Mouse (Mus musculus) gastrocnemius, adult 2 months (tissue): ENCODE data around the gene Syt6. TPM values are rescaled to one million over a fixed set of nuclear protein-coding genes. Genes with fewer than 3 reads are reported as not detected.

Experiments used
- DNase-seq: peaks from one replicate; pipeline ENCODE4 v3.0.0; 2022
- H3K27ac ChIP-seq: fragments of 200-600 bp; 2 replicates; pipeline ENCODE4 v1.8.1; 2022; ENCODE audit warnings: mild to moderate bottlenecking
- H3K4me3 ChIP-seq: fragments of 200-600 bp; 2 replicates; pipeline ENCODE4 v1.8.1; 2022; ENCODE audit warnings: mild to moderate bottlenecking, moderate library complexity
- CTCF ChIP-seq: fragments of 200-600 bp; IDR thresholded peaks from 2 replicates; pipeline ENCODE4 v1.8.1; 2022; ENCODE audit warnings: antibody characterized with exemption, mild to moderate bottlenecking, moderate library complexity
- intact Hi-C: fragments of 180-260 bp; cut with DNase I; formaldehyde crosslinking; loops from one replicate; pipeline ENCODE4 v1.15.1; 2025
- long read RNA-seq, 2 experiments: library from polyadenylated mRNA; stranded (forward); transcript quantifications; one replicate each; pipeline ENCODE4 v2.0.0; 2021
- total RNA-seq, 2 experiments: library from RNA; stranded (reverse); gene quantifications; 2 replicates each; pipeline ENCODE4 v1.2.3; 2021

Gene Syt6
- not detected for total RNA-seq
- long read RNA-seq, experiment 1: 0 reads
- long read RNA-seq, experiment 2: 0 reads

GRCm38 (mm10) chr3:103575156-103575892 lies at the start of gene Syt6:
TSS of gene Syt6 (plus strand) at chr3:103575231.
- peak; percentile 21 for DNase-seq
- intact Hi-C loops: no loop called here
- Histone ChIP-seq H3K4me3 (peak within 1 kb of the TSS; percentile 69), H3K27ac (no peak within 1 kb of the TSS)
- TF ChIP-seq CTCF: no peak

- no peak overlapping the region for H3K4me3 ChIP-seq
- DNase-seq: no peak
- no peak for TF ChIP-seq CTCF
- intact Hi-C loops: no loop called here
- H3K27ac ChIP-seq: no peak overlapping the region
Observed at GRCm38 (mm10) chr3:103526201-103526704, 48.8 kb upstream of the Syt6 start.

DNA sequence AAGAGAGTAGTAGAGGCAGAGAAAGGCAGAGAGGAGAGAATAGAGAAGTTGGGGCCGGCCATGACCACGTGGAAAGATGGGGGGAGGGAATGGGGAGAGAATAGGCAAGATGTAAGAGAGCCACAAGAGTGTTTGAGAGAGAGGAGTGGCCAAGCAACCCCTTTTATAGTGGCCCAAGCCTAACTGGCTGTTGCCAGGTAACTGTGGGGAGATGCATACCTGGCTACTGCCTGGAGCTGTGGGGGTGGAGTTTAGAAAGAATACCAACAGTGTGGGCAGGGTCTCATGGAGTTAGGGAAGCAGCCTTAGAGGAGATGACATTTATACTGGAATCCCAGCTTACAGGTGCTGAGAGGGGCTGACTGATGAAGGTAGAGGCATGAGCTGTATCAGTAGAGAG lies 48.2 kb upstream of the Syt6 start:
- H3K27ac ChIP-seq: no peak overlapping the region
- no peak for DNase-seq
- intact Hi-C loops: no loop called here
- no peak overlapping the region for H3K4me3 ChIP-seq
- no peak for TF ChIP-seq CTCF

DNA sequence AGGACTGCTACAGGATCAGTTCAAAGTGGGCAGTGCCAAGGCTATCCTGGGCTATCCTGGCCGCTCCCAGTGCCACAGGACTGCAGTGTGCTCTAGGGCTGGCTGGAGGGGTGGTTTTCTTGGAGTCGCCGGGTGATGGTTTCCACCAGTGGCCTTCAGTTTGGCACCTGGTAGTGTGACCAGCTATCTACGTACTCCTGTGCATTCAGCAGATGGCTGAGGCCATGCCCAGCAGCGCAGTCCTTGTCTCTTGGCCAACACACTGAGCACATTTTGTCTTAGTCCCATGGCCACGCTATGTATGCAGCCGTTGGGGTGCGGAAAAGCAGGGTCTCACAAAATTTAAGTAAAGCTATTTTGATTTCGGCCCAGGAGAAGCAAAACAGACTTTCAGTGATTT lies 41.0 kb upstream of the Syt6 start:
- no peak overlapping the region for H3K27ac ChIP-seq
- DNase-seq: no peak
- intact Hi-C loops: no loop called here
- H3K4me3 ChIP-seq: no peak overlapping the region
- no peak for TF ChIP-seq CTCF

GRCm38 (mm10) chr3:103535207-103535606 lies 39.8 kb upstream of the Syt6 start:
- TF ChIP-seq CTCF: no peak
- DNase-seq: no peak
- Histone ChIP-seq H3K27ac (no peak overlapping the region), H3K4me3 (no peak overlapping the region)
- intact Hi-C loops: no loop called here

DNA sequence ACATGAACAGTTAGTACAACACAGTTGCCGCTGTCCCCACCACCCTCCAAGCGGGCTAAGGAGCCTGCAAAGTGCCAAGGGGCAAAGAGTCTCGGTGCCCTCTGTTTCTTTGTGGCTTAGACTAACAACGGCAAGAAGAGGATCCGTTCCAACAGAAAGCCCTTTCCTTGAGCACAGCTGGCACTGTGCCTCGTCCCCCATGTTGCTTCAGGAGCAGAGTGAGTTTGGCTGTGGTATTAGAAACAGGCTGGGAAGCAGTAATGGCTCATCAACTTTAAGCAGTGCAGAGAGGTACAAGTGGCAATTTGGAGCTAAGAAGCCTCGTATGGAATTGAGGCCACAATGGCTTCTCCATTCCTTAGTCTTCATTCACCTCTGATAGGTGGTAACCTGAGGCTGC lies 35.9 kb upstream of the Syt6 start:
- intact Hi-C loops: no loop called here
- H3K27ac ChIP-seq: no peak overlapping the region
- TF ChIP-seq CTCF: no peak
- DNase-seq: no peak
- H3K4me3 ChIP-seq: no peak overlapping the region

- no peak for TF ChIP-seq CTCF
- intact Hi-C loops: no loop called here
- DNase-seq: no peak
- H3K27ac ChIP-seq: no peak overlapping the region
- no peak overlapping the region for H3K4me3 ChIP-seq
Observed at GRCm38 (mm10) chr3:103546166-103546565, 28.9 kb upstream of the Syt6 start.

DNA sequence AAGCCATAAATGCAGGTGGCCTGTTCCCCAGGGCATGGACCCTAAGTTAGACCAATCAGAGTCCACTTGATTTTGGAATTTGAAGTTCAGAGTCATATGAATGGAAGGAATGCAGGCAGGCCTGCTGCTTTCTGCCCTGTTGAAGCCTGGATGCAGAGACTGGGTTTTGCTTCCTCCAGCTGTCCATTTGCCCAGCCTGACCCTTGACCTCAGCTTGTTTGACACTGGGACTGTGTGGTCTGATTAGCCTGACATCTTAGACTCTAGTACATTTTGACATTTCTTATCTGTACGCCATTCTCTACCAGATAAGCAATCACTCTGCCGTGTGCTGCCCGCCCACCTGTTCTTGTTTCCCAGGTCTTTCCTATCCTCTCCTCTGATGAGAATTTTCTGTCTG lies 28.4 kb upstream of the Syt6 start:
- intact Hi-C loops: no loop called here
- no peak overlapping the region for H3K27ac ChIP-seq
- DNase-seq: no peak
- no peak overlapping the region for H3K4me3 ChIP-seq
- TF ChIP-seq CTCF: no peak

GRCm38 (mm10) chr3:103550236-103550635 lies 24.8 kb upstream of the Syt6 start:
- intact Hi-C loops: no loop called here
- H3K27ac ChIP-seq: no peak overlapping the region
- no peak for DNase-seq
- H3K4me3 ChIP-seq: no peak overlapping the region
- TF ChIP-seq CTCF: no peak

DNA sequence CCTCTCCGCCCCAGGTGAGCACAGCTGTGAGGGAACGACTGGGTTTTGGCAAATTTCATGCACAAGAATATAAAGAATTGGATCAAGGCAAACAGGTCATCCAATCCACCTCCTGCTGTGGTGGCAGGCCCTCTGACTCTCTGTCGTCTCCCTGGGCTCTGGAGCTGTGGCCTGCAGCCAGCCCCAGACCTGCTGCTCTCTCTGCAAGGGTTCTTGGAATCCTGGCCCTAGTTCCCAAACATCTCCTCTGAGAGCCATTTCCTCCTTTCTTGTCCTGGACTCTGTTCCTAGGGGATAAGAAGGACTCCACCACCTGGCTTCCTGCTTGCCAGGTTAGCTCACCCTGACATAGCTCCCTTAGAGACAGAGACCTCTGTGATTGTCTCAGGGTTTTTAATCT lies 7.8 kb upstream of the Syt6 start:
- Histone ChIP-seq H3K27ac (no peak overlapping the region), H3K4me3 (no peak overlapping the region)
- intact Hi-C loops: no loop called here
- TF ChIP-seq CTCF: no peak
- no peak for DNase-seq

DNA sequence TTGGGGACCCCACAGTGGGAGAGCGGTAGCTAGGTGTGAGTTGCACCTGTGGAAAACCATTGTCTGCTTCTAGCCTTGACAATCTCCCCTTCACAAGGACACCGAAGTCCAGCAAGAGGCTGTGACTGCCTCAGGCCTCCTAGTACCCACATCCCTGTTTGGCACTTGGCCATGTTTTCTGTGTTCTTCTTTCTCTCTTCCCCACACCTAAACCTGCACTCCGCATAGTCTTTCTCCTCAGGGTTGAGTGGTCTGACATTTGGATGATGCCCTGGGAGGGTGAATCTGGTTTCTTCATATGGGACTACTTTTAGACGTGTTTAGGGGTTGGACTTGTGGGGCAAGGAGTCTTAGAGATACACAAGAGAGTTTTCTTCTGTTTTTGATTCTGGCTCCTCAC lies 2.5 kb upstream of the Syt6 start:
- Histone ChIP-seq H3K27ac (no peak overlapping the region), H3K4me3 (no peak overlapping the region)
- DNase-seq: no peak
- TF ChIP-seq CTCF: no peak
- intact Hi-C loops: no loop called here

DNA sequence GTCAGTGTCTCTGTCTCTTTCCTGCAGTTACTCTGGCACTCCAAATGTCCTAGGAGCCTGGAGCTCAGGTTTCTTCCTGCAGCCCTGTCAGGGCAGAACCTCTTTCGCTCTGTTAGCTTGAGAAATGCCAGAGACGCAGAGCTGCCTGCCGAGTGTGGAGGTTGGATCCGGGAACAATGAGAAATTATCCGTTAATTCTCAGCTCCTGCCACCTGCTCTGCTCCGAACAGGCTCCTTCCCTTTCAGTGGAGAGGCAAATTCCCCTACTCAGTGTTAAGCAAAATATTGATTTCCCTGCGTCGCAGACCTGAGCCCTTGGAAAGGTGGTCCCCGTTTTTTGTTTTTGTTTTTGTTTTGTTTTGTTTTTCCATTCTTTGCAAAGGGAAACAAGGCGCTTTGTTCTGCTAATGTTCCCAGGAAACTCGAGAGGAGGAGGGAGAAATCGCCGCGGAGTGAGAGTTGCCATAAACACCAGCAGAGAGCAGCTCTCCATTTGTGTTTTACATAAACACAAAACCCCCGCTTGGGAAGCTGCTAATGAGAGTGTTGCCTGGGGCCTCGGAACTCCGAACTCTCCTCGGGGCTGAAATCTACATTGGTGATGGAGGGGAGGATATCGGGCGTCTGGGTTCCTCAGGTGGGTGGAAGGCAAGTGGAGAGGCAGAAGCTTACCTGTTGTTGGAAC lies 1.8 kb upstream of the Syt6 start:
- no peak for TF ChIP-seq CTCF
- intact Hi-C loops: no loop called here
- no peak overlapping the region for H3K4me3 ChIP-seq
- no peak for DNase-seq
- H3K27ac ChIP-seq: no peak overlapping the region

DNA sequence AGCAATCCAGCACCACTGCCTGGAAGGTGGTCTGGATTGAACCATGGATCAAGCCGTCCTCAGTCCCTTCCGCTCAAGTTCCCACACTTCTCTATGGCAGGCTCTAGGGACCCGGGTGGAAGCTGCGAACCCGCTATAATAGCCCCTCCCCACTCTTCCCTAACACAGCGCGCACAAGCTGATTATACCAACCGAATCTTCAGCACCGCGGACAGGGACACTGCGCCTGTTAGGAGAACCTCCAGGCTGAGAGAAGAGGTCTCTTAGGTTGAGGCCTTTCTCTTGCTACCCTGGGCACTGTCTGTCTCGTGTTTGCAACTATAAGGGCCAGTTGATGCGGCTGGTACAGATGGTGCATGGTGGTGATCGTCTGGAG lies 1.3 kb upstream of the Syt6 start:
- TF ChIP-seq CTCF: no peak
- intact Hi-C loops: no loop called here

More for the DNA sequence above, 1.3 kb upstream of the Syt6 start:
- H3K27ac ChIP-seq: no peak overlapping the region
- peak; percentile 27 for DNase-seq
- H3K4me3 ChIP-seq: no peak overlapping the region
